Mouse (Mus musculus) A20 (cell line): Measurements from ENCODE around the gene Slc22a8.
A peak's percentile ranks its signal among the peaks of the same experiment; 100 is the strongest.

Source experiments
- DNase-seq: peaks from one replicate; pipeline ENCODE4 v3.0.0-alpha.2; 2011; ENCODE audit warnings: low read depth, low spot score

Slc22a8 gene

GRCm38 (mm10) chr19:8599229-8599628, 8.2 kb downstream of the Slc22a8 start:
- no peak for DNase-seq

- no peak for DNase-seq
Observed at GRCm38 (mm10) chr19:8601922-8602321, 10.9 kb downstream of the Slc22a8 start.

- DNase-seq, result no peak
Observed at GRCm38 (mm10) chr19:8602914-8603313, 11.9 kb downstream of the Slc22a8 start.

GRCm38 (mm10) chr19:8604536-8605240, 13.6 kb downstream of the Slc22a8 start:
- DNase-seq, result no peak

- DNase-seq, result no peak
Observed at GRCm38 (mm10) chr19:8605241-8605558, 14.1 kb downstream of the Slc22a8 start.

GRCm38 (mm10) chr19:8611358-8612123, 20.5 kb downstream of the Slc22a8 start:
- DNase-seq, result no peak

GRCm38 (mm10) chr19:8613111-8613510, 22.1 kb downstream of the Slc22a8 start:
- DNase-seq, result no peak

GRCm38 (mm10) chr19:8614343-8614742, 23.3 kb downstream of the Slc22a8 start:
- DNase-seq, result no peak

GRCm38 (mm10) chr19:8616314-8616713, 25.3 kb downstream of the Slc22a8 start:
- DNase-seq, result no peak

GRCm38 (mm10) chr19:8617904-8618303, 26.9 kb downstream of the Slc22a8 start, which contains the start of gene Slc22a6:
Gene Slc22a6 (plus strand): TSS chr19:8618039.
- no peak for DNase-seq

- DNase-seq, result peak; percentile 19
Observed at GRCm38 (mm10) chr19:8621098-8621497, 30.0 kb downstream of the Slc22a8 start.

- no peak for DNase-seq
Observed at GRCm38 (mm10) chr19:8630249-8630648, 39.2 kb downstream of the Slc22a8 start.

- DNase-seq, result no peak
Observed at GRCm38 (mm10) chr19:8630826-8631225, 39.8 kb downstream of the Slc22a8 start.

GRCm38 (mm10) chr19:8632029-8632428, 41.0 kb downstream of the Slc22a8 start:
- no peak for DNase-seq

- DNase-seq, result peak; percentile 16
Observed at GRCm38 (mm10) chr19:8642086-8642485, 51.0 kb downstream of the Slc22a8 start.

GRCm38 (mm10) chr19:8646393-8646792, 55.3 kb downstream of the Slc22a8 start:
- no peak for DNase-seq

- no peak for DNase-seq
Observed at GRCm38 (mm10) chr19:8655833-8656232, 64.8 kb downstream of the Slc22a8 start.

GRCm38 (mm10) chr19:8656341-8656740, 65.3 kb downstream of the Slc22a8 start:
- no peak for DNase-seq
